Mouse (Mus musculus) 416B (cell line): ENCODE results near the gene Adgrg3.

Experiments used
- DNase-seq: peaks from one replicate; pipeline ENCODE4 v3.0.0; 2011; ENCODE audit warnings: low read depth

Gene Adgrg3

GRCm38 (mm10) chr8:94992996-94993724 is 24.3 kb upstream of the Adgrg3 start:
- no peak for DNase-seq

DNA sequence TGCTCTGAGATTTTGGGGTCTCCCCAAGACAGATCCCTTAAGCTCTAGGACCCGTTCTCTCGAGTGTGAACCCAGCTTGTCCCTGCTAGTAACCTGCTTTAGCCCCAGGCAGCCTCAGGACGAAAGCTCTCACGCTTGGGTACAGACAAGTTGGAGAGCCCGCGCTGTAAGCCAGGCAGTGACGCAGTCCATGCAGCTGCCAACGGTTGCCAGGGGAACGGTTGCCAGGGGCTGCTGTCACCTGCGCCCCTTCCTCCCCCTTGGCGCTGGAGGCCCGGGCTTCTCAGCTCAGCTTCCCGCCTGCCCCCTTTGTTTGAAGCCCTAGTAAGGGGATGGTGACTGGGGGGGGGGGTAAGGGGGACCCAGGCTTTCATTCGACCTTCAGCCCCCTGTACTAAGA is 23.5 kb upstream of the Adgrg3 start:
- no peak for DNase-seq

- no peak for DNase-seq
Measured at GRCm38 (mm10) chr8:94994510-94994909, 23.0 kb upstream of the Adgrg3 start.

- no peak for DNase-seq
Measured at GRCm38 (mm10) chr8:94995336-94995893, 22.1 kb upstream of the Adgrg3 start.

GRCm38 (mm10) chr8:94996037-94996436 is 21.5 kb upstream of the Adgrg3 start:
- DNase-seq: no peak

- peak; percentile 67 for DNase-seq
Measured at GRCm38 (mm10) chr8:94996899-94997856, 20.3 kb upstream of the Adgrg3 start.

- DNase-seq: no peak
Measured at GRCm38 (mm10) chr8:94997857-94998243, 19.6 kb upstream of the Adgrg3 start.

GRCm38 (mm10) chr8:94998431-94998830 is 19.1 kb upstream of the Adgrg3 start:
- DNase-seq: no peak

GRCm38 (mm10) chr8:94999004-94999403 is 18.5 kb upstream of the Adgrg3 start:
- no peak for DNase-seq

DNA sequence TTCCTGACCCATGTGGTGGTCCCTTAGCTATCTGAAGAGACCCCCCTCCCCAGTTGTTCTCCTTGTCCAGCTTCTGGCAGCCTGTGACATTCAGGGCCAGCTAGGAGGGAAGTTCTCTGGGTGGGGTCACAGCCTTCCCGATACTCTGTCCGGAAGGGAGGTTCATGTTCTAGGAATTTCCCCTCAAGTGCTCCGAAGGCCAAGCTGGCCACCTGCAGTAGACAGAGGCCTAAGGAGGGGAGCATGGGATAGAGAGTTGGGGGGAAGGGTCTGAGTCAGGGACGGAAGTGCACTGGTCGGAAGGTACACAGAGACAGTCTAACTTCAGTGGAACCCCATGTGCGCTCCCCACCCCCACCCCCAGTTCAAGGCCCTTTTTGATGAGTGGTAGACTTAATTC is 17.5 kb upstream of the Adgrg3 start:
- DNase-seq: no peak

GRCm38 (mm10) chr8:95000684-95001083 is 16.8 kb upstream of the Adgrg3 start:
- DNase-seq: peak; percentile 88

GRCm38 (mm10) chr8:95001165-95001564 is 16.3 kb upstream of the Adgrg3 start:
- DNase-seq: no peak

GRCm38 (mm10) chr8:95001655-95002054 is 15.8 kb upstream of the Adgrg3 start:
- peak; percentile 97 for DNase-seq

GRCm38 (mm10) chr8:95002089-95002655 is 15.3 kb upstream of the Adgrg3 start:
- no peak for DNase-seq

GRCm38 (mm10) chr8:95012442-95012919 is 5.0 kb upstream of the Adgrg3 start:
- peak; percentile 99 for DNase-seq

DNA sequence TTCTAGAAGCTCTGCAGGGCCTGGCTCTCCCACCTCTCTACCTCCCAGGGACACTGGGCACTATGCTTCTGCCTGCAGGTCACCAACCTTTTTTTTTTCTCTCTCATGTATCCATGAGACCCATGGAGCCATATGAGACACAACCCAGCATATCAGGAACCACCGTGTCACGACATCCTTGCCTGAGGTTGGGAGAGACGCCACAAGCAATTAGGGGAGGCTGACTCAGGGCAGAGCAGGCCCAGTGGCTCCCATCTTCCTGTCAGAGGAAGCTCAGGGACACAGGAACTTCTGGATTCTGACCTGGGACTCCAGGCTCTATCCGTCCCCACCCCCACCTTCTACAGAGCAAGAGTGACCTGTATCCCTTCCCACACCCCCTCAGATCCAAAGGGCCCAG is 1.6 kb upstream of the Adgrg3 start:
- DNase-seq: peak; percentile 59

DNA sequence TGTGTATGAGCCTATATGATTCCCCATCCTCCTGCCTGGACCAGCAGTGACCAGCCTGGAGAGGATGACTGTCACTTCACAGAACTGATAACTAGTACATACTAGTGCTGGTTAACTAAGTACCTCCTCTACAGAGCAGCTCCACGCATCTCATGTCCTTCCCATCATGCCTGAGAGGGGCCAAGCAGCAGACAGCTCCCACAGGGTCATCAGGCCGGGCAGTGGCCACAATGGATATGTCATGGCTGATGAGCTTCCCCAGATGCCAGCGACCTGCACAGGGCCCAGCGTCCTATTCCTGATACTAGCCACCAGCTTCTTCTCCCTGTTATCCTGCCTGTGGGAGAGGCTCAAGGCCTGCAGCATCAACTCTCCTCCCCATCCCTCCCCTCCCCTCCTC is 808 bp upstream of the Adgrg3 start:
- DNase-seq: no peak

- peak; percentile 75 for DNase-seq
Measured at GRCm38 (mm10) chr8:95017969-95018635, 610 bp downstream of the Adgrg3 start.

DNA sequence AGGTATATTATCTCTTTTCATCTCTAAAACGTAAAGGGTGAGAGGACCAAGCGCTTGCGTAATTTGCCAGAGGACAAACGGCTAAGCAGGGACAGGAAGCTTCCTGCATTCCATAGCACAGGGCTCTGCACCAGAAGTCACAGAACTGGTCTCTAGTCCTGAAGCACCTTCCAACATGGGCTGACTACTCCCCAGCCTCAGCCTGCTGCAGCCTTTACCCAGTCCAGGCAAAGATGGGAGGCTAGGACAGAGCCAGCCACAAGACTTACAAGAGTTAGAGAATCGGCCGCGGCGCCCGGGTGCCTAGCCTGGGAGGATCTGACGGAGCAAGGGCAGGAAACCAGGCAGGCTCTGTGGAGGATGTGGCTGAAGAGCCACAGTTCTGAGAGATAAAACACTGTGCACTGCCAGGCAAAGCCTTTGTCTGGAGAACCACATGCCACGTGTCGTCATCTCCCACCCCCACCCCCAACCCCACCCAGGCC is 2.8 kb downstream of the Adgrg3 start:
- DNase-seq: peak; percentile 97

GRCm38 (mm10) chr8:95020821-95021220 is 3.3 kb downstream of the Adgrg3 start:
- DNase-seq: no peak

- no peak for DNase-seq
Measured at GRCm38 (mm10) chr8:95023201-95023600, 5.7 kb downstream of the Adgrg3 start.

DNA sequence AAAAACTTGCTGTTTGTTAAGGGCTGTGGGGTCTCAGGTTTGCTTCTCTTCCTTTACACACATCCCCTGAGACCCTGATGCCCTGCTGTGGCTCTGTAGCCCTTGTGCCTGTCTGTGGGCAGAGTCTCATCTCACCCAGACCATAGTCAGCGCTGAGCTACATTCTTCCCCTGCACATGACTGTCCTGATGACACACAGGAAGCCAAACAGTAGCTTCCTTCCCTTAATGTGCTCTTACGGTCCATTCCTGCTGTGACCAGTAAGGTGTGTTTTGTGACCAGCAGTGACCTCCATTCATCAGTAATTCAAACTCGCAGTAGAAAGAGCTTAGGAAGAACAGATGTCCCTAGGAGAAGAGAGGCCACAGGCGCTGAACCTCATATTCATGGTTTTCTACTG is 6.9 kb downstream of the Adgrg3 start:
- peak; percentile 68 for DNase-seq
